8 mouse cellular contexts compared by ENCODE assay signal in the genomic region with DNA sequence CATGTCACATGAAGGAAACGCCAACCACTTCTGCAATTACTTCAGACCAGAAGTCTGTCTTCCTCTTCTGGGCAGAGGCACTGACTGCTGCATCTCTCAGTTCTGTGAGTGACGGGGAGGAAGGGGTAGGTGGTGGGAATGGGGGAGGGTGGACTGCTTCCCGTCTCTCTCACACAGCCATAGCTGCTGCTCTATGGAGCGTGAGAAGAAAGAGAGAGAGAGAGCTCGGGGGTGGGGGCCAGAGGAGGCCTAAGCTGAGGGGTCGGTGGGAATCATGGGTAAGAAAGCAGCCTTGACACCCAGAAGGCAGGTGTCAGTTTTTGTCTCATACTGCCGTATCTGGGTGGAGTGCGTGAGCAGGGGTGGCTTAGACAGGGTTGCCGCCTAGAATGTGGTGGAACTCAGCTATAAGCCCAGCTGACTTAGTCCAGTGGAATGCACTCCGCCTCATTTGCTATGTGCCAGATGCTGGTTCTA. TPM values are rescaled to one million over a fixed set of nuclear protein-coding genes. Genes with fewer than 3 reads are reported as not detected.
DNase-seq lines count a peak whose midpoint lies in the region; ATAC-seq and TF ChIP-seq lines count a peak whose summit lies in the region.

No protein-coding gene starts in this region.

- H3K27me3 ChIP-seq in kidney, postnatal 0 days (ENCODE audit: insufficient read depth, low read length) = no peaks in the 10 kb centered on the region

- peak overlapping the region; percentile 25; the same call in 1 of the 2 replicates for H3K27ac ChIP-seq in kidney, postnatal 0 days

- peaks cover 10% of the 10 kb centered on the region; the same call in 1 of the 2 replicates for H3K4me1 ChIP-seq in kidney, postnatal 0 days (replicated peaks; ENCODE audit: insufficient read depth, low read length)

- intact Hi-C loops in gastrocnemius, postnatal 36 days (cut with DNase I) = no loop called here

- WGBS in kidney, postnatal 0 days = 30% methylated on average over 10 of the region's 10 CpGs

- peak; percentile 69 for DNase-seq in kidney, postnatal 0 days (ENCODE audit: low spot score)
- no peak for DNase-seq in kidney, postnatal 25 days
- peak; percentile 79 for DNase-seq in Muller cell, postnatal 12 days (ENCODE audit: inconsistent ontology term)
- DNase-seq in gastrocnemius, postnatal 36 days = no peak
- no peak for DNase-seq in ovary, postnatal 10 days (ENCODE audit: low spot score)
- no peak for DNase-seq in adrenal gland, postnatal 25 days

- no peak overlapping the region for H3K9ac ChIP-seq in kidney, postnatal 0 days (ENCODE audit: low read depth, low read length)

- peak; percentile 89 for ATAC-seq in kidney, postnatal 0 days (replicated peaks; ENCODE audit: low FRiP score, low read depth)
- ATAC-seq in common myeloid progenitor, adult 5-6 weeks (replicated peaks; ENCODE audit: low read depth, poor library complexity, severe bottlenecking) = peak; percentile 89
- ATAC-seq in megakaryocyte, adult 5-6 weeks (ENCODE audit: poor library complexity, severe bottlenecking) = peak; percentile 91

- no peaks in the 10 kb centered on the region for H3K9me3 ChIP-seq in kidney, postnatal 0 days (replicated peaks; ENCODE audit: low read length)

- H3K4me2 ChIP-seq in kidney, postnatal 0 days (ENCODE audit: low read length) = 0 out of 2 replicates have a peak overlapping the region, but pooled peaks have one; percentile 13

- no peaks in the 10 kb centered on the region for H3K36me3 ChIP-seq in kidney, postnatal 0 days (ENCODE audit: insufficient read depth, low read length)

- TF ChIP-seq CTCF in kidney, postnatal 0 days (IDR thresholded peaks at IDR 0.05; ENCODE audit: low read depth) = no peak

- H3K4me3 ChIP-seq in kidney, postnatal 0 days (replicated peaks; ENCODE audit: low read depth, low read length) = no peak overlapping the region

RNA-seq across cellular contexts. Expression of gene Gsg1, which starts 25.6 kb away (rescaled TPM):
- 0.37 and 0.62 TPM in 2 replicates for polyA plus RNA-seq in kidney, postnatal 0 days (2015; fragmentation: Nextera tagmentation; extraction: Ambion mirVana)
- total RNA-seq in common myeloid progenitor, adult 5-6 weeks (2017) = 0.32 and 0.34 TPM in 2 replicates
- total RNA-seq in megakaryocyte, adult 5-6 weeks (2015) = not detected in 2 replicates
- total RNA-seq in megakaryocyte, adult 5-6 weeks (2017) = 0.44 TPM in 1 of 2 replicates, not detected in the other
- total RNA-seq in gastrocnemius, postnatal 36 days (2021) = not detected
- not detected in 2 replicates for total RNA-seq in adrenal gland, postnatal 25 days (2021)

RNA-seq across cellular contexts. Expression of gene Hebp1, which starts 30.7 kb away (rescaled TPM):
- polyA plus RNA-seq in kidney, postnatal 0 days (2015; fragmentation: Nextera tagmentation; extraction: Ambion mirVana) = 48.0 and 52.3 TPM in 2 replicates
- total RNA-seq in common myeloid progenitor, adult 5-6 weeks (2017) = 28.5 and 30.1 TPM in 2 replicates
- total RNA-seq in megakaryocyte, adult 5-6 weeks (2015) = 2.5 and 8.5 TPM in 2 replicates
- total RNA-seq in megakaryocyte, adult 5-6 weeks (2017) = 10.8 and 15.8 TPM in 2 replicates
- total RNA-seq in gastrocnemius, postnatal 36 days (2021) = 1 to 10 TPM; 6.8 to 6.9 TPM
- total RNA-seq in adrenal gland, postnatal 25 days (2021) = 16.4 and 23.9 TPM in 2 replicates

RNA-seq across cellular contexts. Expression of gene Fam234b, which starts 30.7 kb away (rescaled TPM):
- 31.8 and 34.8 TPM in 2 replicates for polyA plus RNA-seq in kidney, postnatal 0 days (2015; fragmentation: Nextera tagmentation; extraction: Ambion mirVana)
- 15.9 and 26.0 TPM in 2 replicates for total RNA-seq in common myeloid progenitor, adult 5-6 weeks (2017)
- 2.1 and 3.0 TPM in 2 replicates for total RNA-seq in megakaryocyte, adult 5-6 weeks (2015)
- total RNA-seq in megakaryocyte, adult 5-6 weeks (2017) = 2.8 and 4.9 TPM in 2 replicates
- total RNA-seq in gastrocnemius, postnatal 36 days (2021) = 1 to 10 TPM; 2.4 to 4.3 TPM
- total RNA-seq in adrenal gland, postnatal 25 days (2021) = 18.1 and 32.1 TPM in 2 replicates

Comparison
In these comparisons a context has a peak if more than half of its experiments do, and no peak if none do; other contexts are left out.
1. DNase-seq: peak in kidney, postnatal 0 days (single experiment) and Muller cell, postnatal 12 days (single experiment); none in kidney, postnatal 25 days (0 of 2), gastrocnemius, postnatal 36 days (0 of 2), ovary, postnatal 10 days (single experiment) and adrenal gland, postnatal 25 days (single experiment).
2. Peak in every context shown above with its lines, with median percentiles within 50 percentile points of each other: ATAC-seq.